Mouse (Mus musculus) adrenal gland, adult 18-20 months (tissue): Measurements from ENCODE around the gene Ezr. TPM values are rescaled to one million over a fixed set of nuclear protein-coding genes. Genes with fewer than 3 reads are reported as not detected.

ENCODE experiments used
- DNase-seq, 2 experiments: peaks; one replicate each; pipeline ENCODE4 v3.0.0; 2021 to 2022; ENCODE audit warnings: low spot score in 2 of 2
- total RNA-seq, 2 experiments: library from RNA; stranded (reverse); gene quantifications; 1 replicate in 1 of 2; 2 replicates in 1 of 2; pipeline ENCODE4 v1.2.3; 2021

The Ezr gene
- total RNA-seq, 2 experiments from 2014 or later: 25.9 to 45.7 TPM

- DNase-seq: no peak
Measured at GRCm38 (mm10) chr17:6794160-6794751, 11.7 kb upstream of the Ezr start.

- no peak for DNase-seq
Measured at GRCm38 (mm10) chr17:6789581-6790118, 7.1 kb upstream of the Ezr start.

- no peak for DNase-seq
Measured at GRCm38 (mm10) chr17:6789103-6789502, 6.5 kb upstream of the Ezr start.

GRCm38 (mm10) chr17:6787241-6787640 is 4.7 kb upstream of the Ezr start:
- DNase-seq: no peak

- DNase-seq: no peak
Measured at GRCm38 (mm10) chr17:6783756-6784357, 1.3 kb upstream of the Ezr start.

- peak; percentile 53 to 58 for DNase-seq
Measured at GRCm38 (mm10) chr17:6783006-6783661, 550 bp upstream of the Ezr start.

- DNase-seq: peak in 1 of 2 experiments; percentile 36
Measured at GRCm38 (mm10) chr17:6782033-6782526, 504 bp downstream of the Ezr start.

GRCm38 (mm10) chr17:6781273-6781672 is 1.3 kb downstream of the Ezr start:
- no peak for DNase-seq

- DNase-seq: no peak
Measured at GRCm38 (mm10) chr17:6780521-6781115, 2.0 kb downstream of the Ezr start.

GRCm38 (mm10) chr17:6779632-6780031 is 3.0 kb downstream of the Ezr start:
- DNase-seq: no peak

- DNase-seq: peak in 1 of 2 experiments; percentile 42
Measured at GRCm38 (mm10) chr17:6778771-6779509, 3.6 kb downstream of the Ezr start.

- peak in 1 of 2 experiments; percentile 45 for DNase-seq
Measured at GRCm38 (mm10) chr17:6778332-6778683, 4.3 kb downstream of the Ezr start.

GRCm38 (mm10) chr17:6777629-6778331 is 4.8 kb downstream of the Ezr start:
- no peak for DNase-seq

- no peak for DNase-seq
Measured at GRCm38 (mm10) chr17:6777061-6777460, 5.5 kb downstream of the Ezr start.

GRCm38 (mm10) chr17:6776576-6776975 is 6.0 kb downstream of the Ezr start:
- DNase-seq: no peak

GRCm38 (mm10) chr17:6776123-6776522 is 6.5 kb downstream of the Ezr start:
- no peak for DNase-seq

- no peak for DNase-seq
Measured at GRCm38 (mm10) chr17:6775671-6776070, 6.9 kb downstream of the Ezr start.

GRCm38 (mm10) chr17:6775221-6775620 is 7.4 kb downstream of the Ezr start:
- no peak for DNase-seq

- DNase-seq: no peak
Measured at GRCm38 (mm10) chr17:6773249-6773966, 9.2 kb downstream of the Ezr start.

GRCm38 (mm10) chr17:6772490-6772773 is 10.2 kb downstream of the Ezr start:
- no peak for DNase-seq
